Mouse (Mus musculus) midbrain, embryonic 13.5 days (tissue): ENCODE measurements around the gene Egr4. TPM values are rescaled to one million over a fixed set of nuclear protein-coding genes. Genes with fewer than 3 reads are reported as not detected.

Experiments used
- ATAC-seq: fragments of 200-750 bp; cut with Nextera tagmentation; 2 replicates; pipeline ENCODE4 v1.8.0; 2017; ENCODE audit warnings: mild to moderate bottlenecking, moderate TSS enrichment, moderate library complexity
- H3K27ac ChIP-seq: fragments of 300-500 bp; sonication (generic); 2 replicates; pipeline ENCODE4 v1.5.1; 2015; ENCODE audit warnings: inconsistent platforms, mild to moderate bottlenecking, moderate library complexity
- H3K27me3 ChIP-seq: fragments of 300-500 bp; sonication (generic); 2 replicates; pipeline ENCODE4 v1.6.1; 2015; ENCODE audit warnings: mild to moderate bottlenecking, inconsistent platforms
- H3K36me3 ChIP-seq: fragments of 300-500 bp; sonication (generic); 2 replicates; pipeline ENCODE4 v1.6.1; 2015; ENCODE audit warnings: mild to moderate bottlenecking, inconsistent platforms
- H3K4me1 ChIP-seq: fragments of 300-500 bp; sonication (generic); replicated peaks from 2 replicates; pipeline ENCODE4 v1.6.1; 2015; ENCODE audit warnings: inconsistent platforms
- H3K4me2 ChIP-seq: fragments of 300-500 bp; sonication (generic); replicated peaks from 2 replicates; pipeline ENCODE4 v1.6.1; 2015; ENCODE audit warnings: moderate library complexity, mild to moderate bottlenecking, inconsistent platforms
- H3K4me3 ChIP-seq: fragments of 300-500 bp; sonication (generic); replicated peaks from 2 replicates; pipeline ENCODE4 v1.5.1; 2015; ENCODE audit warnings: mild to moderate bottlenecking, inconsistent platforms
- H3K9ac ChIP-seq: fragments of 300-500 bp; sonication (generic); replicated peaks from 2 replicates; pipeline ENCODE4 v1.6.1; 2015; ENCODE audit warnings: mild to moderate bottlenecking, inconsistent platforms
- H3K9me3 ChIP-seq: fragments of 300-500 bp; sonication (generic); 2 replicates; pipeline ENCODE4 v1.6.1; 2016; ENCODE audit warnings: mild to moderate bottlenecking, inconsistent platforms
- WGBS: fragments of 180-500 bp; shearing (Covaris S2); methylation state at CpG from one replicate; pipeline ENCODE4 v1.1.7; 2015; 5-methylcytosine and 5-hydroxymethylcytosine counted together
- polyA plus RNA-seq: library from polyadenylated mRNA; unstranded; fragments of >200 nt; fragmentation: Nextera tagmentation; extraction: Ambion mirVana; gene quantifications from 2 replicates; pipeline ENCODE4 v1.2.1, GENCODE M21; 2015

Egr4 gene
- polyA plus RNA-seq, 1 experiment from 2014 or later: not detected

DNA sequence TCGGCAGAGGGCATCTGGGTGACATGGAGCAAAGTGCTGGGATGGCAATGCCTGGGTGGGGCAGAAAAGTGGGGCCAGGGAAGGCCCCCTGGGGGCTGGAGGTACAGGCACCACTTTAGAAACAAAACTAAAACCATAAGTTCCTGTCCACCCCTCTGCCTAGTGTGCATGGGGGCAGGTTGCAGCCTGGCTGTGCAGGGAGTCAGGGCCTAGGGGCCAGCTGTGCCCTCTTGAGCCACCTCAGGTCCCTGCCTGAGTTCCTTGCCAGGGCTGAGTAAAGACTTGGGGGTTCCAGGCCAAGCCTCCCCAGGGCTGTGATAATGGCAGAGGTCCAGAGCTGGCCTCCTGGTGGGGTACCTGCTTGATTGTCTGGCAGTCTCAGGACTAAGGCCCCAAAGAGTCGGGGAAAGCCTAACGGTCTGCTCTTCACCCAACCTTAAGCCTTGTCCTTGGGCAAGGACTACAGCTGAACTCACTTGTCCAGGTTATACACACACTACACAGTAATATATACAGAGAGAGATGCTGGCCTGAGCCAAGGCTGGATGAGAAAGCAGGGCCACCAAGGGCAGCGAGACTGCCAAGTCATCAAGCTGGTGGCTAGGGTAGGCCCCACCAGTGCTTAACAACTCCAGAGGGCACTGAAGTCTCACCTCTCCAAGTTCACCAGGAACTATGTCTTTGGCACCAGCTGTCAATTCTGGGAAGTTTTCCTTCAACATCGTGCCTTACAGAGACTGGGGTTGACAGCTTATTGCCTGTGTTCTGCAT, 43.5 kb downstream of the Egr4 start:
- no peaks in the 10 kb centered on the region for H3K27me3 ChIP-seq
- H3K4me2 ChIP-seq: no peak overlapping the region
- no peak overlapping the region for H3K27ac ChIP-seq
- 0 out of 2 replicates have a peak, but pooled peaks cover 4% of the 10 kb centered on the region for H3K4me1 ChIP-seq
- no peaks in the 10 kb centered on the region for H3K9me3 ChIP-seq
- no peak overlapping the region for H3K4me3 ChIP-seq
- WGBS: 81% methylated on average over 5 of the region's 5 CpGs
- no peak overlapping the region for H3K9ac ChIP-seq
- H3K36me3 ChIP-seq: peaks cover 75% of the 10 kb centered on the region
- peak; percentile 59; the same call in 1 of the 2 replicates for ATAC-seq

DNA sequence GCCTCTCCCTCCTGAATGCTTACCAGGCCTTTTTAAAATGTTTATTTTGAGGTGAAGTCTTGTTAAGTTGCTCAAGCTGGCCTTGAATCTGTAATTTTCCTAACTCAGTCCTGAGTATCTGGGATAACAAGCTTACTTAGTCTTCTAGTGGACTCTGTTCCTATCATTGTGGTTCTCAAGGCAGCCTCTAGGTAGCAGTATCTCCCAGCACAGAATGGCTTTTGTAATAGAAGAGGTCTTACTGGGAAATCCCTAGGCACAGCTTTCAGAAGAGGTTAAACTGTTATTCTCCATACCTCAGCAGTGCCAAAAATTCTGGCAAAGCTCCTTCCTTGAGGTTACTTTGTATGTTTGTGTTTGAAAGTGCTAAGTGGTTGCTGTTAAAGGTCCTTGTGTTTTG, 48.0 kb downstream of the Egr4 start:
- H3K27ac ChIP-seq: no peak overlapping the region
- H3K9ac ChIP-seq: no peak overlapping the region
- H3K36me3 ChIP-seq: peaks cover 99% of the 10 kb centered on the region
- no peaks in the 10 kb centered on the region for H3K27me3 ChIP-seq
- no peak overlapping the region for H3K4me2 ChIP-seq
- H3K4me1 ChIP-seq: no peaks in the 10 kb centered on the region
- no peaks in the 10 kb centered on the region for H3K9me3 ChIP-seq
- H3K4me3 ChIP-seq: no peak overlapping the region
- ATAC-seq: no peak

Other genes starting within 250 kb of the Egr4 start
- 12.6 and 13.4 TPM in 2 replicates for gene Sfxn5, start 180.2 kb downstream of the Egr4 start, polyA plus RNA-seq
- gene Rab11fip5, start 139.0 kb downstream of the Egr4 start, polyA plus RNA-seq: 12.2 and 12.4 TPM in 2 replicates
- gene Noto, start 89.7 kb downstream of the Egr4 start, polyA plus RNA-seq: not detected in 2 replicates
- gene Smyd5, start 81.6 kb downstream of the Egr4 start, polyA plus RNA-seq: 51.2 and 51.5 TPM in 2 replicates
- 630 and 636 TPM in 2 replicates for gene Cct7, start 62.1 kb downstream of the Egr4 start, polyA plus RNA-seq
- 21.6 and 24.3 TPM in 2 replicates for gene Pradc1, start 61.6 kb downstream of the Egr4 start, polyA plus RNA-seq
- gene Fbxo41, start 10.6 kb downstream of the Egr4 start, polyA plus RNA-seq: 4.7 and 5.0 TPM in 2 replicates
- gene Alms1, start 73.9 kb upstream of the Egr4 start, polyA plus RNA-seq: 6.5 and 7.3 TPM in 2 replicates
- not detected in 2 replicates for gene Nat8f7, start 199.6 kb upstream of the Egr4 start, polyA plus RNA-seq